Mouse (Mus musculus): Measurements from ENCODE around the gene Dmac1. TPM values are rescaled to one million over a fixed set of nuclear protein-coding genes. Genes with fewer than 3 reads are reported as not detected.
"Not testable (repeated sequence)": the region's sequence is repeated elsewhere in the genome, so short reads cannot be mapped to it uniquely, and the experiment has no call there.

The Dmac1 gene
- polyA plus RNA-seq, 1 experiment from 2014 or later, result 138 TPM

GRCm38 (mm10) chr4:75234602-75235001, 43.5 kb downstream of the Dmac1 start:
- H3K9ac ChIP-seq (ENCODE audit: low read length); H3K4me1 ChIP-seq (replicated peaks; ENCODE audit: control insufficient read depth, insufficient read depth, low read length); ATAC-seq (ENCODE audit: low read depth); H3K9me3 ChIP-seq (ENCODE audit: control insufficient read depth, low read length); H3K36me3 ChIP-seq (ENCODE audit: control insufficient read depth, insufficient read depth, low read length); H3K27me3 ChIP-seq (ENCODE audit: control insufficient read depth, insufficient read depth, low read depth, low read length); H3K4me3 ChIP-seq (ENCODE audit: low read length); H3K4me2 ChIP-seq (ENCODE audit: low read depth, low read length); H3K27ac ChIP-seq (ENCODE audit: low read length): not testable (repeated sequence)
- WGBS, result 45% methylated on average over 3 of the region's 3 CpGs

All from lung, embryonic 16.5 days (tissue).